Mouse (Mus musculus): Measurements from ENCODE around the gene Enah.

- TF ChIP-seq CTCF (IDR thresholded peaks at IDR 0.05; ENCODE audit: low read depth) (no peak), EP300 (IDR thresholded peaks at IDR 0.05; ENCODE audit: low read depth) (no peak)
Measured at GRCm38 (mm10) chr1:182031757-182032156, 12.0 kb upstream of the Enah start.

All from heart, postnatal 0 days (tissue).